Mouse (Mus musculus) c-Kit-positive CD71-positive TER-119-negative erythroid progenitor cells, embryonic 14.5 days (primary cell): Measurements from ENCODE around the gene Ccnk.

Experiments used
- DNase-seq: peaks from one replicate; pipeline ENCODE4 v3.0.0-alpha.2; 2013; ENCODE audit warnings: low read depth

Ccnk gene

DNA sequence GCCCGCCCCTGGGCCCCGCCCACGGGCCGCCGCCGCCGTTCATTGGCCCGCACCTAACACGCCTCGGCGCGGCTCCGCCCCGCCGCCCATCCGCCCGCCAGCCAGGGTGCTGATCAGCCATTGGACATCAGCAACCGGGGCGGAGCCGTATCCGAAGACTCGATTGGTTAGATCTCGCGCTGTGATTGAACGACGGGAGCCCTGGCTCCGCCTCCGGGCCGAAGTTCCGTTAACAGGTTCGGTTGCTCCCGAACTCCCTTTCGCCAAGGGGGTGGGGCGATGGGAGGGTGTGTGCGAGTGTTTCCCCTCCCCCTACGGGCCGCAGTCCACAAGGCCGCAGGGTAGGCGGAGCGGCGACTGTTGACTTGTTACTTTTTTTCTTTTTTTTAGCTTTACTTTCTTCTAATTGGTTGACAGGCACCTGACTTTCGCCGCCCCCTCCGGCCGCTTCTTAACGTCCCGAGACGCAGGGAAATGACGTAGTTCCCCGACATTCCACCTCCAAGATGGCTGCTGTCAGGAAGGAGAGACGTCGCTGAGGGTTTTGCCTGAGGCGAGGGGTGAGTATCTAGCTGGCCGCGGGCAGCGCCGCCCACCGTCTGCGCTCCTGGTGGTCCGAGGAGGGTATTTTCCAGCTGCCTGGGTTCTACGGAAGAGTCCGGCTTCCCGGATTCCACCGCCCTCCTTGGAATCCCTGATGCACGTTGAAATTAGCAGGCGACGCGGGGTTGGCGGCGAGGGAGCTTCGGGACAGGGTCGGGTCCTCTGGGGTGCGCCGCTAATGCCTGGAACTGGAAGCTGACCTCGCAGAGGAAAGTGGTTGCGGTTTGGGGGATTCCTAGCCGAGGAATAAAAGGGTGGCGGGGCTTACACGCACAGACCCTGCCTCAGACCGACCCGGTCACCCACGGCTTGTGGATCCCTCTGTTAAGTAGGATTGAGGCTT lies at the start of gene Ccnk:
Gene Ccnk, plus strand, starts transcription at position 259 of the 946 bp plus-strand sequence.
- peak; percentile 96 for DNase-seq

DNA sequence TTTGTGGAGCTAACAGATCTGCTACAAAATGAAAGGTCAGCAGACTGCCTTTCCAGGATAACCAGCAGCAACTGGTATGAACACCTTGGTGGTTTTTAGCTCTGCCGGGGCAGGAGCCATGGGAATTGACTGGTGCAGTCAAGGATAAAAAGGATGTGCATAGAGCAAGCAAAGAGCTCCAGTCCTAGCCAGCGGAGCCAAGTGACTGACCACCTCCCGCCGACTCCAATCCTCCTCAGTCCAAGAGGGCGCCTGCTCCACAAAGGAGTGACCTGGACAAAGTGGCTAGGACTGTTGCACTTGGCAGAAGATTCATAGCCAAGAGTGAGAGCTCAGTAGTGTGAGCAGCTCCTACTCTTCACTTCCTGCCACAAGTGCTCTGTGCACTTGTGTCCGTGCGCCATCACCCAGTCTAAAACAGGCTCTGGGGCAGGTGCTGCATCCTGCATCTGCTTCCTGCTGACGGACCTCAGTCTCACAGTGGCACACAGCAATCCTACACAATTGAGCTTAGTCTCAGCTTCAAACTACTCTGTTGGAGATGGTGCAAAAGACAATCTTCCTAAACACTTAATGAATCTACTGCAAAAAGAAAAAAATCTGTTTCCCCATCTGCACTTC lies 46.8 kb upstream of the Ccnk start:
- no peak for DNase-seq

DNA sequence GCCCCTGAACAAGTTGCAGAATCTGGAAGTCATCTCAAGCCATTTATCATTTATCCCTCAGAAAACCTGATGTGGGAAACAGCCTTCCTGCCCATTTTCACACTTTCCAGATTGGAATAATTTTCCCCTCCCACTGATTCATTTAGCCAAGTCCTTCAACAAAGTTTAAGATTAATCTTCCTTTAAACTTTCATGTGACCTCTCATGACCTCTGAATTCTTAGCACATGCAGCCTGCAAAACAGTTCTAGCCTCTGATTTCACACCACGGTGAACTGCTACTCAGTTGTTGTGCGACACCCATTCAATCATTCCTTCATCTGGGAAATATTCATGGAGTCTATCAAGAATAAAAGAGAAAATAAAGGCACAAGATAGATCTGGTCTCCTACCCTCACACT lies 46.2 kb upstream of the Ccnk start:
- DNase-seq, result no peak

DNA sequence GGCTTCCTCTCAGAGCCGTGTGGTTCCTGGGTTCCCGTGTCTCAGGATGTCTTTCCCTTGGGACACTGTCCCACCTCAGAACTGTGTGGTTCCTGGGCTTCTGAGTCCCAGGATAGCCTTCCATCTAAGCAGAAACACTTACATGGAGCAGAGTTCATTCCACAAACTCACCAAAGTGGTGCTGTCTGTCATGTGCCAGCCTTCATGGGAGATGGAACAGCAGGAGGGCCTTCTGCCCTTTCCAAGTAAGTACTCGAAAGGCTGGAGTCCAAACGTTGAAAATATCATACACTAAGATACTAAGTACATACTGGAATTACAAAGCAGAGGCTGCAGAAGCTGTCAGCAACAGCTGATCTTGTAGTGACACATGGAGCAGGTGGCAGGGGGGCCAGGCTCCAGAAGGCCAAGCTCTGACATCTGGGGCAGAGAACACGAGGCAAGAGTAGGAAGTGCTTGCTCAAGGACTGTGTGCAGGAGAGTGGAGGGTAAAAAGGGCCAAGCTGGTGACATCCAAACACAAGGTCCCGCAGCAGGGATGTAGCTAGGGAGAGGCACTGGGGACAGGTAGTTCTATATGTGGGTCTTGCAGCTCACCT lies 43.7 kb upstream of the Ccnk start:
- DNase-seq, result no peak

DNA sequence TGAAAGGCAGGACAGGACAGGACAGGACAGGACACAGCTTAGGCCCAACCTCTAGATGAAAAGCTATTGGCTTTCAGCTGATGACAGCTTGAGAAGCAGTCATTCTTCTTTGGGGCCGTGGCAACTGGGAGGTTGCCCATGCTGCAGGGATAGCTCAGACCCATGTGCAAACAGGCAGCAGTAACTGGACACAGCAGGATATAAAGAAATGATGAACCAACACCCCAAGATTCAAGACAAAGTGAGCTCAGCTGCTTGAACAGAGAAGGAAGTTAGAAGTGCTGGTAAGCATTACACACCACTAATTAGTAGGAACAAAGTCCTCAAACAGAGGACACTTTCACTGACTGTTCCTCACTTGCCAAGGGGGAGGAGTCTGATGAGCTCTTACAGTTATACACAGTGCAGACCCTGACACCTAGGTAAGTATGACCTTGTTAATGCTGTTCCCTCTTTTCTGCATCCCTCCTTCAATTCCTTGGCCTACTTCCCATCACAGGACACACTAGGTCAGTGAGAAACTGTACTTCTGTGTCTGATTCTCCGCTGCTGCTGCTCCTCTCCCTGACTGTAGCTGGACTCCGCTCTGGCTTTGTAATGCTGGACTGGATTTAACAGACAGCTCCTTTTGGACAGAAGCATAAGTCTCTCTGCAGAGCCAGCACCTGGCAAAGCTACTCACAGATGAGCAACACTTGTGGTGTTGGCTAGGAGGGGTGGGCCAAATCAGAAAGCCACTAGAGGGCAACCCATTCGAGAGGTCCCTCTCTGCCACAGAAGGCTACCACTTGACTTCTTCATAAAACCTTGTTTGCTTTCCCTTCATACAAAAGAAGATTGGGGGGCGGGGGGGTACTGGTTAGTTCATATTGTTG lies 35.5 kb upstream of the Ccnk start:
- no peak for DNase-seq

DNA sequence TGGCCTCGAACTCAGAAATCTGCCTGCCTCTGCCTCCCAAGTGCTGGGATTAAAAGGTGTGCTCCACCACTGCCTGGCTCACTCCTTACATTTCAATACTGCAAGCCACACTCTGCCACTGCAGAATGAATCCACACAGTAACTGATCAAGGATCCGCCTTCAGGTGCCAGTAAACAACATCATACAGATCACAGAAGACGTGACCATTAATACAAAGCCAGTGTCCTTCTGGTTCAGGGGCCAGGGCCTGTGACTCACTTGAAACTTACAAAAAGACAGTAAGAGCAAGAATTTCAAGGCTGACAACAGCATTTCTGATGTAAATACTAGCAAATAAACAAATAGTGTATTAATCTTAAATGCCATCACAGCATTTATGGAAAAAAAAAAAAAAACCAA lies 34.2 kb upstream of the Ccnk start:
- DNase-seq, result no peak

DNA sequence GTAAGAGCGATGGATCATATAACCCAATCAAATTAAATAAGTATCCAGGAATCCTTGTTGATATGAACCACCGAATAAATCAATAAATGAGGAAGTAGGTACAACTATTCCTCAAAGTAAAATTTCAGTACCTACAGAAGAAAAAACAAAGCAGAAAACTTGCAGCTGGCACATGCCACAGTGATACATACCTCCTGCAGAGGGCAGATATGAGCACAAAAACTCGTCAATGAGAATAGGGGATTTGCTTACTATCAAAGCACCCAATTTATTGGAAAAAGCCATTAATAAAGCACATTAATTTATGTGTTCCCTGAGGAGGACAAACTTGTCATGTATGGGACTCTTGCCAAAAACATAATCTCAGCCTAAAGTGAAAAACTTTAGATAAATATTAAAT lies 29.6 kb upstream of the Ccnk start:
- no peak for DNase-seq

DNA sequence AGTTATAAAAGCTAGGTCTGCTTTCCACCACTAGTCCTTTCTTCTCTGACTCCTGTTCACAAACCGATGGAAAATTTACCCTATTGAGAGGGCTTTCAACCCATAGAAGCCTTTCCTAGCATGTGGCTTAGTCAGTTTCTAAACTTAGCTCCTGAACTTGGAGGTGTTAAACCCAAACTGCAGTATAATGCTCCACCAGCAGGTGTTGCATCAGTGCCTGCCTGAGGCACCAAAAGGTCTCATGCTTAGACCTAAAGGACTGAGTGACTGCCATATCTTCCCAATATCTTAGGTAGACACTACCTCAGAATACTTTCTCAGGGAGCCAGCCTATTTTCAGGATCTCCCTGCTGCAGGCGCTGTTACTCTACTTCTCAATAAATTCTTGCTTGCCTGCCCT lies 26.6 kb upstream of the Ccnk start:
- DNase-seq, result peak; percentile 11

DNA sequence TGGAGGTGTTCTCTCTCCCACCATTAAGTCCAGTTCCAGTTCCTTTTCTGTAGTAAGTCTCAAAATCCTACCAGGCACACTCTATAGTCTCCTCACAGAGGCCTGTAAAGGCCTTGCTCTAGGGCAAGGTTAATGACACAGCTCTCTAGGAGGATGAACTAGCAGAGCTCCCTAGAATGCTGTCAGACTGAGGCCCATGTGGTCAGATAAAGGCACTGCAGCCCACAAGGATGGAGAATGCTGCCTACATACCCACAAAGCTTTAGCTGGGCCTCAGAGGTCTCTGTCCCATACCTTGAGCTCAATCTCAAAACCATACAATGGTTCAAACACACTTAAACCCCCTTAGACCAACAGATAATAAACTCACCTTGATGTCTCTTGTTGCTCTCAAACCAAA lies 19.5 kb upstream of the Ccnk start:
- DNase-seq, result no peak

DNA sequence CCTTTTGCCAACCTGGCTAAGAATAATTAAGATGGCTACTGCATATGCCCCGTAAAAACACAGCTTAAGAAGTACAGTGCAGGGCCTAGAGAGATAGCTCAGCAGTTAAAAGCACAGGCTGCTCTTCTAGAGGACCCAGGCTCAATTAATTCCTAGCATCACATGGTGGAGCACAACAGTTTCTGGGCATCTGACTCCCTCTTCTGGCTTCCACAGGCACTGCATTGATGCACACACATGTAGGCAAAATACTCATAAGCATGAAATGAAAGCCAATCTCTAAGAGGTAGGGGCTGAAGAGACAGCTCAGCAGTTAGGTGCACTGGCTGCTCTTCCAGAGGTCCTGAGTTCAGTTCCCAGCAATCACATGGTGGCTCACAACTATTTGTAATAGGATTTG lies 17.3 kb upstream of the Ccnk start:
- no peak for DNase-seq

DNA sequence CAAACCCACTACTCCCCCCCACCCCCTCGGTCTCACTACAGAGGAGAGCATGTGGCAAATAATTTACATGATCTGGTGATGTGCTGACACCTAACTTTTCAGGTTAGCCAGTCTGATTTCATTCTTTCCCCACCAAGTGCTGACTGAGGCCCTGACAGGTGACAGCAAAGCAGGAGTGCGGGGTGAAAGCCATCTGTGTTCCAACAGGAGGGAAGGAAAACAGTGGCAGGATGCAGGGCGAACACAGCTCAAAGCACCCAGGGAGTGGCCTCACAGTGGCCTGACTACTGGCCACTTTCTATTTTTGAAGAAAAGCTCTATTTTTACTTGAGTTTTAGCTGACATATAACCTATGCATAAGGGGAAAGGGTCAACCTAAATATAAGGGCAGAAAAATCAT lies 15.7 kb upstream of the Ccnk start:
- DNase-seq, result no peak

DNA sequence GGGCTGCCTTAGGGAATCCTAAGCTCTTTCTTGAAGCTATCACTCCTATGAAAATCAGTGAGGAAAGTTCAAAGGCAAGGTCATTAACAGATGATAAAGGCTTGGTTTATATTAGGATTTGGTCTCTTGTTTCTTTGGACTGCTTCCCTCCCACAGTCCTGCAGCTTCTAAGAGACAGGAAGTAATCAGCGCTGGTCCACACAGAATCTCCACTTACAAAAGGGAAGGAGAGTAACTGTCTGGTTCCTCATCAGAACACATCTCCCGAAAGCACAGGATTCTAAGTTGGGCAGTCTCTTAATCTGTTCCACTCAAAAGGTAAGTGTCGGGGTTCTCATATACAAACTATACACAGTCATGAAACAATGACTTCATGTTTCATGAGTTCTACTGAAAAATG lies 10.5 kb upstream of the Ccnk start:
- no peak for DNase-seq

DNA sequence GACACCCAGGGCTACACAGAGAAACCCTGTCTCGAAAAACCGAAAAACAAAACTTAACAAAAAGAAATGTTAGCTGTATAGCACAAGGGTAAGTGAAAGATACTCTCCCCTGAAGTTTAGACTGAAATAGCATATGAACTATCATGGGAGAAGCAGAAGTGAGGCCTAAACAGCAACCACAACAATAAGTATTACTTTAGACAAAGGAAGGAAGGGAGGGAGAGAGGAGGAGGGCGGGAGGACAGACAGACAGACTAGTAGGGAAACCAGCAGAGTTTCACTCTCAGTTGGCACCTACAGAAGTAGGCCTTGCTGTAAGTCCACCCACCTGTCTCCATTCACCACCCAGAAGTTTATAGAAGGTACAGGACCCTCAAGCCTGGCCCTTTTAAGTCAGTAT lies 8.9 kb upstream of the Ccnk start:
- no peak for DNase-seq

DNA sequence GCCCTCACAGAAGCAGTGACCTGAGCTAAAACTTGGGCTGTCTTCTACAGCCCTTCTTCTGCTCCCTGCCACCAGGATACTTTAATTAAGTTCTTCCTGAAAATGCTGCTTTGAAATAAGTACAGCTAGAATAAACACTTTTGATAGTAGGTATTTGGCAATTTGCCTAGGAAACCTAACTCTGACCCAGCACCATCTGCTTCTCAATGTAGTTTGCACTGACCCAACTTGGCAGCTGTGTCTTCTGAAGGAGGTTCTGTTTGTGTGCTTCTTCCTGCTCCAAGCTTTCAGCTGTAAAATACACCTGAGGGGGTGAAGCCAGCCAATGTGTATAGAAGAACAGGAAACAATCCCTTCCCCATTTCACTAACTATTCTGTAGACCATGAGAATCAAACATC lies 8.0 kb upstream of the Ccnk start:
- DNase-seq, result no peak

DNA sequence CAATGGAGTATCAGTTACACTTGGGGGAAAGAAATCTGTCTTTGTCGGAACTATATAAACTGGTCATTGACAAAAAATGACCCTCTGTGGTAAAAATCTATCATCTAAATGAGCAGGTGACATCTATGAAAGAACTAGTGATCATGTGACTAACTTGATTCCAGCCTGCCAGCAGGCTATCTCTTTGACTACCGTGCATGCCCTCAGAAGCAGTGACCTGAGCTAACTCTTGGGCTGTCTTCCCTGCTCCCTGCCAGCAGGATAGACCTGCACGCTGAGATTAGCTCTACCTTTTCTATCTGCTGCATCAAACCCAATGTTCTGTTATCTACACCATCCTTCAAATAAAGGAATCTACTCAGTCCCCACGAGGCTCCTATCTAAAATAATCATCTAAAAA lies 6.7 kb upstream of the Ccnk start:
- DNase-seq, result no peak

DNA sequence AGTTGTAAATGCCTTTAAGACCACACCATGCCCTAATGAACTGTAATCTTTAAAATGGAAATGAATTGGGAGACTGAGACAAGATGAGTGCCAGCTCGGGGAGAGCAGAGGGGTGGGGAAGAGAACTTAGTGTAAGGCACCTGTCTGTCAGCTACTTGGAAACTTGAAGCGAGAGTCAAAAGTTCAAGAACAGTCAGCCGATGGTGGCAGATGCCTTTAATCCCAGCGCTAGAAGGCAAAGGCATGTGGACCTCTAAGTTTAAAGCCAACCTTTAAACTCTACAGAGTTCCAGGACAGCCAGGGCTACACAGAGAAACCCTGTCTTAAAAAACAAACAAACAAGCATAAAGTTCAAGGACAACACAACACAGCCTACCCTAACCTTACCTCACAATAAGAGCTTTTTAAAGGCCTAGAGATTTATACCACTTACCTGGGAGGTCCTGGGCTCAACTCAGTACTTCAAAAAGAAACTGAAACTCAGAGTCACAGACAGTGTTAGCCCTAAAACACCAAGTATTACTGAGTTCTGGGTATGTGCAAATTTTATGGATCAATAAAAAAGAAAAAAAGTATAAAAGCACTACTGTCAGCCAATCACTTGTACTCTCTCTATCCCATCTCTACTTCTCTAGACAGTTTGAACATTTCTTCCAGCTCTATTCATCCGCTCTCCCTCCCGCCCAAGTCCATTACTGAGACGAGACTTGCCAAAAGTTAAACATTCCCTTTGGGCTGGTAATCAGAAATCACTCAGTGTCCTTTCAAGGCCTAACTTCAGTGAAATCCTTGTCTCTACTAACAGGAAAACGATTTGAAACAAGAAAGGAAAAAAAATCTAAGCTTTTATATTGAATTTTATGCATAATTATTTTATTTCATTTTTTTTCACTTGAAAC lies 4.5 kb upstream of the Ccnk start:
- DNase-seq, result no peak

DNA sequence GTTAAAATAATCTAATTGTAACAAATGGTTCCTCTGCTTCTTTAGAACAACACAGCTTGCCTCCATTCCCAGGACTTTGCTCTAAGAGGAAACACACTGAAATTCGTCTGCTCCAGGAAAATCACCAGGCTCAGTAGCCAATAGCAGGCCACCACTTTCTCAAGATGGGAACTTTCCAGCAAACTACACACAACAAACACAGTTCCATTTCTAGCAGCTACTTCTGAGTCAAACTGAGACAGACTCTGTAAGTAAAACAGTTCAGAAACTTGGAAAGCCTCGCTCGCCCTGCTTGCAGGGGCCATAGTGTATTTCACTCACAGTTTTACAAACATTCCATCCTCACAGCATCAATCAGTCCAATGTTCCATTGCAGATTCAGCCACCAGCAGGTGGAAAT lies 3.0 kb upstream of the Ccnk start:
- DNase-seq, result no peak

DNA sequence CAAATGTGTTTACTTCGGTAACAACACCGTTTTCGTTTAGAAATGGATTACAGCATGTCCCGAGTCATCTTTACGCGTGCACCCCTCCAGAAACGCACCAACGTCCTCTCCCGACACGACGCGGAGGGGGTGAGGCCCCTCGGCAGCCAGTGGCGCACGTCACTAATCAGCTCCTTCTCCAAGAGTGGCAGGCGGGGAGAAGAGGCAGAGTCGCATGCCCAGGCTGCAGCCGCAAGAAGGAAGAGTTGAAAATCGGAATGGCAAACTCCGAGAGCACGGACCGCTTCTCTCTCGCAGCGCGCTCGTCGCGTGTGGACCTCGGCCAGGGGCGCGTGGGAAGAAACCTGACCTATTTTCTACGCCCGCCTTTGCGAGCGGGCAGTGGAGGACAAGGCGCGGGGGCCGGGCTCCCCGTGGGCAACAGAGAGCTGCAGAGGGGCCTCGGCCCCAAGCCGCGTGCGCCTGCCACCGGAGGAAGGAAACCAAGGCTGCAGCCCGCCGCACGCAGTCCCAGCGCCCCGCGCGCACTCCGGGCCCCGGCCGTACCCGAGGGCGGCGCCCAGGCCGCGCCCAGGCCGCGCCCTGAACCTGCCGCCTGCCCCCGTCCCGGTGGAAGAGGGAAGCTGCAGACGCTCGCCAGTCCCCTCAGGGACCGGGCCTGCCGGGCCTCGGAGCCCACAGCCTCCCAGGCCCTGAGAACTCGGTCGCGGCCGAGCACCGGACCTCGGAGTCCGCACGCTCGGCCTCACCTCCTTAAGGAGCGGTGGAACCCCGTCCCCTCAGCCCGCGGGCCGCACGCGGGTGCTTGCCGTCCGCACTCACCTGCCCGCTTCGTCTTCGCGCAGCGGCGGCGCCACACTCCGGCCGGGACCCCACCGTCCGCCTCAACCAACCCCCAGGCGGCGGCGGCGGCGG lies 791 bp upstream of the Ccnk start:
- DNase-seq, result peak; percentile 46

DNA sequence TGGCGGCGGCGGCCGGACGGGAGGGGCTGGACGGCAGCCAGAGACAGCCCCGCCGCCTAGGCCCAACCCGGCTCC lies 296 bp upstream of the Ccnk start, which contains the start of gene Setd3:
Gene Setd3, minus strand, starts transcription at position 69 of the 75 bp plus-strand sequence.
- no peak for DNase-seq

DNA sequence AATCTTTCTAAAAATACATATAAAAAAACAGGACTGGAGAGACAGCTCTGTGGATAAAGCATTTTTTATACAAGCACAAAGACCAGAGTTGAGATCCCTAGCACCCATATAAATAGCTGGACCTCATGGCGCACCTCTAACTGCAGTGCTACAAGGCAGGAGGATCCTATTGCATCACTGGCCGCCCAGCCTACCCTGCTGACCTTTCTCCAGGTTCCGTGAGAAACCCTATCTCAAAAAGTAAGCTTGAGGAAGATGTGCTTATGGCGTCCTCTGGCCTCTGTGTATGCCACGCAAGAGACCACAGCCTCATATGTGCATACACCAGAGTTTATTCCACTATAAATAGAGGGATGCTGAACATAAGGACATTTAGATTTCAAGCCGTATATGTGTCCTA lies 2.3 kb downstream of the Ccnk start:
- no peak for DNase-seq
